Mouse (Mus musculus): ENCODE results near the gene Cd300ld5.
"Not testable (repeated sequence)": the region's sequence is repeated elsewhere in the genome, so short reads cannot be mapped to it uniquely, and the experiment has no call there.

Cd300ld5 gene

GRCm38 (mm10) chr11:115049282-115049895 is 11.8 kb upstream of the Cd300ld5 start:
- DNase-seq (ENCODE audit: low spot score in 2 of 2): peak in 1 of 2 experiments; percentile 4

- no peak for DNase-seq (ENCODE audit: low spot score in 2 of 2)
These were observed 10.7 kb upstream of the Cd300ld5 start, which contains the start of gene Cd300ld3 for GRCm38 (mm10) chr11:115048259-115048658. Cd300ld3 (minus strand) TSS chr11:115048409.

GRCm38 (mm10) chr11:115026912-115027311 is 10.7 kb downstream of the Cd300ld5 start, which contains the start of gene Cd300ld4:
Cd300ld4 (minus strand) TSS chr11:115027012.
- DNase-seq (ENCODE audit: low spot score in 2 of 2): not testable (repeated sequence)

GRCm38 (mm10) chr11:115016093-115016492 is 21.5 kb downstream of the Cd300ld5 start, which contains the start of gene Cd300ld2:
Cd300ld2 (minus strand) TSS chr11:115016193.
- DNase-seq (ENCODE audit: low spot score in 2 of 2): not testable (repeated sequence)

GRCm38 (mm10) chr11:115004070-115004469 is 33.5 kb downstream of the Cd300ld5 start:
- DNase-seq (ENCODE audit: low spot score in 2 of 2): no peak

- DNase-seq (ENCODE audit: low spot score in 2 of 2): no peak
These were observed 36.0 kb downstream of the Cd300ld5 start, which contains the start of gene Cd300c2 for GRCm38 (mm10) chr11:115001474-115002040. Cd300c2 (minus strand) TSS chr11:115001880.

GRCm38 (mm10) chr11:114989793-114990192 is 47.8 kb downstream of the Cd300ld5 start, which contains the start of gene Cd300ld:
Cd300ld (minus strand) TSS chr11:114989922.
- no peak for DNase-seq (ENCODE audit: low spot score in 2 of 2)

GRCm38 (mm10) chr11:114981866-114982265 is 55.7 kb downstream of the Cd300ld5 start:
- no peak for DNase-seq (ENCODE audit: low spot score in 2 of 2)

Data from frontal cortex, postnatal 25 days (tissue).